Mouse (Mus musculus): ENCODE measurements around the gene Runx3.

GRCm38 (mm10) chr4:135189452-135190008, 69.1 kb downstream of the Runx3 start:
- TF ChIP-seq POLR2A (IDR thresholded peaks at IDR 0.05; ENCODE audit: extremely low read depth, insufficient read depth, low read length) (no peak), CTCF (IDR thresholded peaks at IDR 0.05; ENCODE audit: low read depth, low read length) (no peak)

Measured in liver, adult 2 months (tissue).